Mouse (Mus musculus) layer of hippocampus, adult 9-10 months (tissue): Measurements from ENCODE around the gene Olfr279.
"Not testable (repeated sequence)": the region's sequence is repeated elsewhere in the genome, so short reads cannot be mapped to it uniquely, and the experiment has no call there.

ENCODE experiments used
- DNase-seq: peaks from one replicate; pipeline ENCODE4 v3.0.0; 2022; ENCODE audit warnings: low spot score

Olfr279 gene

GRCm38 (mm10) chr15:98511386-98511928 is 19.3 kb downstream of the Olfr279 start:
- DNase-seq, result no peak

- DNase-seq, result no peak
Measured at GRCm38 (mm10) chr15:98512232-98512631, 20.0 kb downstream of the Olfr279 start.

GRCm38 (mm10) chr15:98512799-98513321 is 20.7 kb downstream of the Olfr279 start:
- no peak for DNase-seq

GRCm38 (mm10) chr15:98513676-98514075 is 21.5 kb downstream of the Olfr279 start:
- not testable (repeated sequence) for DNase-seq

- no peak for DNase-seq
Measured at GRCm38 (mm10) chr15:98514146-98514545, 21.9 kb downstream of the Olfr279 start.

- DNase-seq, result not testable (repeated sequence)
Measured at GRCm38 (mm10) chr15:98514845-98515244, 22.6 kb downstream of the Olfr279 start.

GRCm38 (mm10) chr15:98517380-98518355 is 25.5 kb downstream of the Olfr279 start:
- DNase-seq, result no peak

- no peak for DNase-seq
Measured at GRCm38 (mm10) chr15:98521245-98521644, 29.0 kb downstream of the Olfr279 start.

GRCm38 (mm10) chr15:98526057-98526456 is 33.9 kb downstream of the Olfr279 start:
- no peak for DNase-seq

- DNase-seq, result no peak
Measured at GRCm38 (mm10) chr15:98527056-98527771, 35.0 kb downstream of the Olfr279 start.

- no peak for DNase-seq
Measured at GRCm38 (mm10) chr15:98528066-98528563, 35.9 kb downstream of the Olfr279 start.

GRCm38 (mm10) chr15:98532281-98532680 is 40.1 kb downstream of the Olfr279 start:
- no peak for DNase-seq

- DNase-seq, result no peak
Measured at GRCm38 (mm10) chr15:98533035-98533531, 40.9 kb downstream of the Olfr279 start.

- peak; percentile 98 for DNase-seq
Measured at GRCm38 (mm10) chr15:98533881-98534627, 41.9 kb downstream of the Olfr279 start, which contains the start of gene Kansl2. Gene Kansl2, minus strand, starts transcription at chr15:98534264.

- DNase-seq, result no peak
Measured at GRCm38 (mm10) chr15:98535921-98536320, 43.7 kb downstream of the Olfr279 start.

GRCm38 (mm10) chr15:98536828-98537510 is 44.8 kb downstream of the Olfr279 start:
- no peak for DNase-seq

GRCm38 (mm10) chr15:98537923-98538322 is 45.7 kb downstream of the Olfr279 start:
- DNase-seq, result no peak

GRCm38 (mm10) chr15:98541064-98541463 is 48.9 kb downstream of the Olfr279 start:
- no peak for DNase-seq

GRCm38 (mm10) chr15:98543341-98543740 is 51.1 kb downstream of the Olfr279 start:
- no peak for DNase-seq

- no peak for DNase-seq
Measured at GRCm38 (mm10) chr15:98545151-98545550, 52.9 kb downstream of the Olfr279 start.

GRCm38 (mm10) chr15:98546843-98547242 is 54.6 kb downstream of the Olfr279 start:
- no peak for DNase-seq
